Mouse (Mus musculus) thymus, postnatal 36 days (tissue): Measurements from ENCODE around the gene Gsta4.
"Not testable (repeated sequence)": the region's sequence is repeated elsewhere in the genome, so short reads cannot be mapped to it uniquely, and the experiment has no call there.

ENCODE experiments used
- DNase-seq, 2 experiments: peaks; one replicate each; pipeline ENCODE4 v3.0.0; 2022; ENCODE audit warnings: mixed read lengths in 2 of 2

Gsta4 gene

GRCm38 (mm10) chr9:78233121-78233695 lies 50.6 kb downstream of the Gsta4 start:
- DNase-seq: not testable (repeated sequence)

- DNase-seq: not testable (repeated sequence)
Observed at GRCm38 (mm10) chr9:78255683-78256470, 73.3 kb downstream of the Gsta4 start.

DNA sequence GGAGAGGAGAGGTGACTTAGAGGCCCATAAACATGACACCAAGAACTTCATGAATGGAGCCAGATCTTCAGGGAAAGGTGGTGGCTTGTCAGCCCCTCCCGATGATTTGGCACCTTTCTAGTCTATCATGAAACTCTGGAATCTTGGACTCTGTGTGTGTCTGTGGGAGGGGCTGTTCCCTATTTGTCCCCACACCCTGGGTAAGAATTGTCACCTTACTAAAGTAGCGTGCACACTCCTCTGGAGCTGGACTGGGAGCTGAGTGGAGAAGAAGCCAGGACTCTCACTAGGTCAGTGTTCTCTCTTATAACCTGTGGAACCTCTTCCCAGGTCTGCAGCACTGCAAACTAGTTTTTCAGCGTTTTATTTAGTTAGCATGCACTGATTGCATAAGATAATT lies 74.3 kb downstream of the Gsta4 start, which contains the start of gene Gm3776:
TSS of gene Gm3776 (plus strand) at position 216 of the 400 bp plus-strand sequence.
- not testable (repeated sequence) for DNase-seq
